Mouse (Mus musculus): Measurements from ENCODE around the gene Dqx1.
A peak's percentile ranks its signal among the peaks of the same experiment; 100 is the strongest.

Dqx1 gene

DNA sequence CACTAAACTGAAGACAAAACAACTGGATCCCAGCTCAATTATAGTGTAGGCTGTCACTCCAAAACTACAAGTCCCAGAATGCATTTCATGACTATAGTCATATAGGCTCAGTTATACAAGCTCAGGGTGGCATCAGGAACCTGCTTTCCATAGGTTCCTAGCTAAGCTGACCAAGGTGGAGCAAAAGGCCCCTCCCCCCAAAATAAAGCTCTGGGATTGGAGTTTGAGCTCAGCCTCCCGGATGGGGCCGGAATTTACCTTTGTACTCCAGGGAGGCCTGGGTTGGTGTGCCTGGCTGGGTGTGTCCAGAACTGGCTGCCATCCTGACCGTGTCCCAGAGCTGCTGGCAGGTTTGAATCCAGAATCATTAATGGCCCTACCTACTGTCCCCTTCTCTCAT is at the start of gene Dqx1:
Dqx1 (plus strand) TSS at position 55 of the 400 bp plus-strand sequence.
- DNase-seq (ENCODE audit: inconsistent ontology term): no peak

GRCm38 (mm10) chr6:83008659-83009058 is 49.0 kb upstream of the Dqx1 start:
- no peak for DNase-seq (ENCODE audit: inconsistent ontology term)

DNA sequence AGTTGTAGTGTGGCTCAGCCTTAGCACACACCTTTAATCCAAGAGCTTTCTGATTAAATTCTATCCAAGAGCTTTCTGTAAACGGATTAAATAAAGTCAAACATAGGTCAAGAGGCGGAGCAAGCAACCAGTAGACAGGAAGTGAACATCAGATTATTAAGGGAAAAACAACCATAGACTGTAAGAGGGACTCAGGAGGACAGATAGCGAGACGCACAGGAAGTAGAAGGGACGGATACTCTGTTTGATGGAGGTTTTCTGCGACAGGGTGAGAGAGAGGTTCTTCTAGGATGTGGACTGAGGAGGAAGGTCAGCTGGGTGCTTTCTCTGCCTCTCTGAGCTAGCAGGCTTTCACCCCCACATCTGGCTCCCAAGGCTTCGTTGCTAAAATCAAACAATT is 47.6 kb upstream of the Dqx1 start:
- no peak for DNase-seq (ENCODE audit: inconsistent ontology term)

DNA sequence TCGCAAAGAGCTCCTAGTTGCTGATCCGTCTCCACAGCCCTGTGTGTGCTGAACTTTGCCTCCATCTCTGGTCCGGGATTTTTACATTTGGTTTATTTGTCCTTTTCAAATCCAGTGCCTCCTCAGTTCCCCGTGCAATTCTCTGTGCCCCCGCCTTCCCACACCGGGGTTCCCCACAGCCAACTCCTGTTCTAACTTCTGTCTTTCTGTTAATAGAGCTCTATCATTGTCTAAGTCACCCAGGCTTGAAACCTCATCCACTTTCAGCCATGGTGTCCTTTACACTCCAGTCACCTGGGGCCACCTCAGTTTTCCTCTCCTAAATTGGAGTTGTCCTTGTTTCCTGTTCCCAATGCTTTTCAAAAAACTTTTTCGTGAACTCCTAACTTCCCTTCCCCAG is 46.4 kb upstream of the Dqx1 start:
- no peak for DNase-seq (ENCODE audit: inconsistent ontology term)

- DNase-seq (ENCODE audit: inconsistent ontology term): no peak
Measured at GRCm38 (mm10) chr6:83011756-83012155, 45.9 kb upstream of the Dqx1 start.

GRCm38 (mm10) chr6:83013444-83013843 is 44.2 kb upstream of the Dqx1 start:
- peak; percentile 83 for DNase-seq (ENCODE audit: inconsistent ontology term)

GRCm38 (mm10) chr6:83014482-83015466 is 42.9 kb upstream of the Dqx1 start:
- peak; percentile 14 for DNase-seq (ENCODE audit: inconsistent ontology term)

DNA sequence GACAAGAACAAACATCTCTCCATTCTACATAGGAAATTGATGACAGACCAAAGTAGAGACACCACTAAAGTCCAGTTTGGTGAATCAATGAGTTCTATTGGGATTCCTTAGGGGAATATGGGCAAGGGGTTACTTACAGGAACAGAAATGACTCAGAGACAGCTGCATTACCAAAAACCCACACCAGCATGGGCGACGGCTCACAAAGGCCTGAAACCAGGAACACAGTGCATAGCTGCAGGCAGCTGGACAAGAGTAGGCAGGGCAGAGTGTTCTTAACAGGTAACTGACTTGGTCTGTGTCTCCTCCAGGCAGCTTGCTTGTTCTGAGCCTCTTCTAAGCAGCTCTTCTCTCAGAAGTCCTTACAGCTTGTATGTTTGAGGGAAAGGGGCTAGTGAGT is 41.9 kb upstream of the Dqx1 start:
- no peak for DNase-seq (ENCODE audit: inconsistent ontology term)

DNA sequence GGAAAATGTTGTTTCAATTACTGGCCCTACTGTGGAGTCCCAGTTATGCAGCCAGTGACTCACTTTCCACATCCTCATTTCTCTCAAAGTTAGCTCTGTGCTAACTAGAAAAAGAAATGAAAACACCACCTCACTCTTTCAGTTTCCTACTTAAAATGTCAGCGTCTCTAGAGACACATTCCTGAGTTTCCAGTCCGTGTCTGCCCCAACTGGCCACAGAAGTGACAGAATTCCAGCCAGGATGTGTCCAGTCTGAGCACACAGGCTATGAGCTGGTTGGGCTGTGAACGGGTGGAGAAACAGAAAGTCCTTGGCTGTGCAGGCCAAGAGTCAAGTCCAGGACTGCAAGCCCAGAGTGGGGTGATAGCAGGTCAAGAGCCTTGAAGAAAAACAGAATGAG is 40.5 kb upstream of the Dqx1 start:
- DNase-seq (ENCODE audit: inconsistent ontology term): peak; percentile 66

- no peak for DNase-seq (ENCODE audit: inconsistent ontology term)
Measured at GRCm38 (mm10) chr6:83019044-83019443, 38.6 kb upstream of the Dqx1 start.

- DNase-seq (ENCODE audit: inconsistent ontology term): no peak
Measured at GRCm38 (mm10) chr6:83020121-83020520, 37.5 kb upstream of the Dqx1 start.

- DNase-seq (ENCODE audit: inconsistent ontology term): no peak
Measured at GRCm38 (mm10) chr6:83020836-83021593, 36.6 kb upstream of the Dqx1 start.

GRCm38 (mm10) chr6:83023008-83023407 is 34.6 kb upstream of the Dqx1 start:
- DNase-seq (ENCODE audit: inconsistent ontology term): no peak

GRCm38 (mm10) chr6:83023786-83024185 is 33.9 kb upstream of the Dqx1 start:
- DNase-seq (ENCODE audit: inconsistent ontology term): peak; percentile 58

DNA sequence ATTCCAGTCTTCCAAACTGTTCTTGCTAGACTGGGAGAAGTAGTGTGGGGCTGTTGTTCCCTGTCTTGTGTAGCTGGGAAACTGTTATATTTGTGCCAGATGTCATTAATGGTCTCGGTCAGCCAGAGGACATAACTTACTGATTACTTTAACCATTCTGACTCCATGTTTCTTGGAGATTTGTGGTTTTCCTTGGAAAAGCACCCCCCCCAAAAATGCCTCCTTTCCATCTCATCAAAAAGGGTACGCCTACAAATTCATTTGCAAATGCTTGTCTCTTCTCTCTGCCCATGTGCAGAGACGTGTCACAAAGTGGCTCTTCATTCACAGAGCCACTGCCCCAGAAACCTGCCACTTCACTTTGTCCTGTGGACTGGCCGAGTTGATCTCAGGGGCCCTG is 33.2 kb upstream of the Dqx1 start:
- DNase-seq (ENCODE audit: inconsistent ontology term): peak; percentile 18

DNA sequence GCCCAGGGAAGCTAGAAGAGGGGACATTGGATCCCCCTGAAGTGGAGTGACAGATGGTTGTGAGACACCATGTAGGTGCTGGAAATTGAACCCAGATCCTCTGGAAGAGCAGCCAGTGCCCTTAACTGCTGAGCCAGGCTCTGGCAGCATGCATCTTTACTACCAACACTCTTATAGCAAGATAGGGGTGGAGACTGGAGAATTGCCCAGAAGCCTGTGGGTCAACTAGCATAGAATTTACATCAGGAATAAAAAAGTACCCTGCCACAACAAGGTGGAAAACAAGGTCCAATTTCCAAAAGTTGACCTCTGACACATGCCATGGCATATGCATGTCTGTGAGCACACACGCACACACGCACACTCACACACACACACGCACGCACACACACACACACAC is 32.4 kb upstream of the Dqx1 start:
- DNase-seq (ENCODE audit: inconsistent ontology term): no peak

- no peak for DNase-seq (ENCODE audit: inconsistent ontology term)
Measured at GRCm38 (mm10) chr6:83027293-83027692, 30.4 kb upstream of the Dqx1 start.

- DNase-seq (ENCODE audit: inconsistent ontology term): peak; percentile 70
Measured at GRCm38 (mm10) chr6:83027706-83028105, 29.9 kb upstream of the Dqx1 start.

- DNase-seq (ENCODE audit: inconsistent ontology term): no peak
Measured at GRCm38 (mm10) chr6:83029777-83030176, 27.9 kb upstream of the Dqx1 start.

- no peak for DNase-seq (ENCODE audit: inconsistent ontology term)
Measured at GRCm38 (mm10) chr6:83031111-83031510, 26.5 kb upstream of the Dqx1 start.

GRCm38 (mm10) chr6:83031921-83032590 is 25.6 kb upstream of the Dqx1 start:
- peak; percentile 16 for DNase-seq (ENCODE audit: inconsistent ontology term)

- DNase-seq (ENCODE audit: inconsistent ontology term): peak; percentile 68
Measured at GRCm38 (mm10) chr6:83032769-83033191, 24.9 kb upstream of the Dqx1 start.

All from Muller cell, postnatal 12 days (primary cell).